Mouse (Mus musculus) CH12.LX (cell line): ENCODE measurements at regions not wholly inside any gene's neighbourhood (a gene's known extent, or its start where the extent isn't known, plus 50 kb on each side); places are given as distances from the start of the nearest gene placed in this dataset.

Experiments used
- DNase-seq: peaks from one replicate; pipeline ENCODE4 v3.0.0-alpha.2; 2013; ENCODE audit errors: extremely low read depth
- H3K27ac ChIP-seq: 2 replicates; pipeline ENCODE4 v1.5.1; 2012; ENCODE audit warnings: low read depth, mild to moderate bottlenecking, control low read depth, moderate library complexity; ENCODE audit not compliant: insufficient read depth
- H3K27me3 ChIP-seq: replicated peaks from 2 replicates; pipeline ENCODE3; 2012; ENCODE audit warnings: inconsistent platforms
- H3K36me3 ChIP-seq, 2 experiments: replicated peaks in 1 of 2; 2 replicates each; pipeline versions ENCODE3 to v1.6.1; 2012; ENCODE audit warnings: inconsistent platforms in 1 of 2, low read length in 1 of 2, mild to moderate bottlenecking in 1 of 2, mixed read lengths in 1 of 2, moderate library complexity in 1 of 2; ENCODE audit not compliant: control insufficient read depth in 1 of 2, insufficient read depth in 1 of 2
- H3K4me1 ChIP-seq, 2 experiments: 2 replicates each; pipeline ENCODE4 v1.6.1; 2012; ENCODE audit warnings: inconsistent platforms in 1 of 2, moderate library complexity in 1 of 2; ENCODE audit not compliant: insufficient read depth in 2 of 2, control insufficient read depth in 1 of 2
- H3K4me2 ChIP-seq: 2 replicates; pipeline ENCODE4 v1.6.1; 2012; ENCODE audit warnings: low read depth, mild to moderate bottlenecking, control low read depth; ENCODE audit not compliant: poor library complexity, insufficient read depth, severe bottlenecking
- H3K4me3 ChIP-seq, 3 experiments: fragments of 150-350 bp in 1 of 3; sonication (generic) in 1 of 3; replicated peaks in 1 of 3; 2 replicates each; pipeline versions ENCODE3 to v1.5.1; 2011 to 2012; ENCODE audit warnings: low read depth in 2 of 3, low read length in 2 of 3, mild to moderate bottlenecking in 2 of 3, moderate library complexity in 2 of 3, control low read depth in 1 of 3, improper control_type of control experiment in 1 of 3, inconsistent platforms in 1 of 3, mixed read lengths in 1 of 3; ENCODE audit not compliant: poor library complexity in 1 of 3
- H3K79me2 ChIP-seq: replicated peaks from 2 replicates; pipeline ENCODE4 v1.6.1; 2012; ENCODE audit warnings: mild to moderate bottlenecking, moderate library complexity; ENCODE audit not compliant: control insufficient read depth, poor library complexity, insufficient read depth, severe bottlenecking; ENCODE audit errors: extremely low read depth
- H3K9ac ChIP-seq: 2 replicates; pipeline ENCODE4 v1.6.1; 2012; ENCODE audit warnings: low read depth, mild to moderate bottlenecking, control low read depth, moderate library complexity; ENCODE audit not compliant: insufficient read depth
- H3K9me3 ChIP-seq: replicated peaks from 2 replicates; pipeline ENCODE3; 2012; ENCODE audit warnings: low read length, inconsistent platforms, mixed read lengths
- BHLHE40 ChIP-seq: IDR thresholded peaks from 2 replicates; pipeline ENCODE4 v1.6.1; 2011; ENCODE audit warnings: mild to moderate bottlenecking, low read depth, low read length, improper control_type of control experiment
- CHD1 ChIP-seq: IDR thresholded peaks from 2 replicates; pipeline ENCODE4 v1.6.1; 2012; ENCODE audit warnings: low read depth, low read length, improper control_type of control experiment, inconsistent platforms
- CHD2 ChIP-seq: IDR thresholded peaks from 2 replicates; pipeline ENCODE4 v1.6.1; 2011; ENCODE audit warnings: low read length, improper control_type of control experiment
- CTCF ChIP-seq, 2 experiments: IDR thresholded peaks in 1 of 2; conservative IDR thresholded peaks in 1 of 2; 2 replicates each; pipeline ENCODE4 v1.5.1; 2011 to 2012; ENCODE audit warnings: low read depth in 2 of 2, low read length in 2 of 2, improper control_type of control experiment in 1 of 2, inconsistent platforms in 1 of 2, mild to moderate bottlenecking in 1 of 2, moderate library complexity in 1 of 2
- E2F4 ChIP-seq: IDR thresholded peaks from 2 replicates; pipeline ENCODE4 v1.6.1; 2011; ENCODE audit warnings: low read depth, low read length, improper control_type of control experiment; ENCODE audit not compliant: insufficient replicate concordance
- ELF1 ChIP-seq: IDR thresholded peaks from 2 replicates; pipeline ENCODE4 v1.6.1; 2014; ENCODE audit warnings: low read depth, mild to moderate bottlenecking, inconsistent platforms, low read length, improper control_type of control experiment
- EP300 ChIP-seq: IDR thresholded peaks from 2 replicates; pipeline ENCODE4 v1.6.1; 2011; ENCODE audit warnings: low read length, improper control_type of control experiment
- ETS1 ChIP-seq: conservative IDR thresholded peaks from 2 replicates; pipeline ENCODE4 v1.6.1; 2012; ENCODE audit warnings: low read depth, mild to moderate bottlenecking, inconsistent platforms, low read length, improper control_type of control experiment, moderate library complexity
- GABPA ChIP-seq: IDR thresholded peaks from 2 replicates; pipeline ENCODE4 v1.6.1; 2012; ENCODE audit warnings: low read depth, low read length, improper control_type of control experiment, inconsistent platforms; ENCODE audit not compliant: insufficient replicate concordance
- IRF4 ChIP-seq: IDR thresholded peaks from 2 replicates; pipeline ENCODE4 v1.6.1; 2014; ENCODE audit warnings: low read depth, mild to moderate bottlenecking, inconsistent platforms, low read length, improper control_type of control experiment
- KAT2A ChIP-seq: IDR thresholded peaks from 2 replicates; pipeline ENCODE4 v1.6.1; 2012; ENCODE audit warnings: low read length, improper control_type of control experiment, inconsistent platforms; ENCODE audit not compliant: insufficient replicate concordance
- MAFK ChIP-seq: IDR thresholded peaks from 2 replicates; pipeline ENCODE4 v1.6.1; 2011; ENCODE audit warnings: low read length, improper control_type of control experiment; ENCODE audit not compliant: insufficient replicate concordance
- MAX ChIP-seq: IDR thresholded peaks from 2 replicates; pipeline ENCODE4 v1.6.1; 2011; ENCODE audit warnings: low read length, improper control_type of control experiment
- MAZ ChIP-seq: IDR thresholded peaks from 2 replicates; pipeline ENCODE4 v1.6.1; 2012; ENCODE audit warnings: low read depth, mild to moderate bottlenecking, inconsistent platforms, low read length, improper control_type of control experiment, moderate library complexity
- MEF2A ChIP-seq: IDR thresholded peaks from 2 replicates; pipeline ENCODE4 v1.6.1; 2014; ENCODE audit warnings: low read depth, mild to moderate bottlenecking, inconsistent platforms, low read length, improper control_type of control experiment, borderline replicate concordance
- MXI1 ChIP-seq: IDR thresholded peaks from 2 replicates; pipeline ENCODE4 v1.6.1; 2011; ENCODE audit warnings: mild to moderate bottlenecking, low read depth, low read length, improper control_type of control experiment
- MYC ChIP-seq: IDR thresholded peaks from 2 replicates; pipeline ENCODE4 v1.6.1; 2011; ENCODE audit warnings: low read depth, mild to moderate bottlenecking, improper control_type of control experiment, low read length
- NELFE ChIP-seq: IDR thresholded peaks from 2 replicates; pipeline ENCODE4 v1.6.1; 2011; ENCODE audit warnings: low read depth, low read length, improper control_type of control experiment
- PAX5 ChIP-seq: IDR thresholded peaks from 2 replicates; pipeline ENCODE4 v1.6.1; 2012; ENCODE audit warnings: low read length, inconsistent platforms, mixed read lengths
- POLR2A ChIP-seq: IDR thresholded peaks from 2 replicates; pipeline ENCODE4 v1.6.1; 2011; ENCODE audit warnings: low read depth, mild to moderate bottlenecking, improper control_type of control experiment, low read length
- POLR2AphosphoS2 ChIP-seq: IDR thresholded peaks from 2 replicates; pipeline ENCODE4 v1.6.1; 2011; ENCODE audit warnings: low read depth, low read length, improper control_type of control experiment
- RAD21 ChIP-seq: IDR thresholded peaks from 2 replicates; pipeline ENCODE4 v1.6.1; 2011; ENCODE audit warnings: low read depth, mild to moderate bottlenecking, low read length, improper control_type of control experiment, moderate library complexity
- SIN3A ChIP-seq: IDR thresholded peaks from 2 replicates; pipeline ENCODE4 v1.6.1; 2012; ENCODE audit warnings: low read length, improper control_type of control experiment, inconsistent platforms
- TBP ChIP-seq: conservative IDR thresholded peaks from 2 replicates; pipeline ENCODE4 v1.6.1; 2011; ENCODE audit warnings: low read depth, low read length, improper control_type of control experiment
- TCF12 ChIP-seq: IDR thresholded peaks from 2 replicates; pipeline ENCODE4 v1.6.1; 2014; ENCODE audit warnings: low read depth, mild to moderate bottlenecking, inconsistent platforms, low read length, improper control_type of control experiment
- UBTF ChIP-seq: IDR thresholded peaks from 2 replicates; pipeline ENCODE4 v1.6.1; 2012; ENCODE audit warnings: low read depth, mild to moderate bottlenecking, inconsistent platforms, low read length, improper control_type of control experiment, moderate library complexity
- ZC3H11A ChIP-seq: IDR thresholded peaks from 2 replicates; pipeline ENCODE4 v1.6.1; 2012; ENCODE audit warnings: low read depth, mild to moderate bottlenecking, inconsistent platforms, low read length, improper control_type of control experiment
- ZMIZ1 ChIP-seq: IDR thresholded peaks from 2 replicates; pipeline ENCODE4 v1.6.1; 2012; ENCODE audit warnings: low read depth, mild to moderate bottlenecking, inconsistent platforms, low read length, improper control_type of control experiment
- ZNF384 ChIP-seq: IDR thresholded peaks from 2 replicates; pipeline ENCODE4 v1.6.1; 2012; ENCODE audit warnings: low read depth, low read length, improper control_type of control experiment, inconsistent platforms
- dilution Hi-C: fragments of 300-500 bp; cut with MboI; formaldehyde crosslinking; loops from 2 replicates; pipeline ENCODE4 v1.14.3; 2020; ENCODE audit warnings: low sequenced_read_pairs; ENCODE audit not compliant: extremely low pct_unique_long_range_greater_than_20kb, extremely low pct_ligation_motif_present
- in situ Hi-C: fragments of 300-500 bp; cut with MboI; formaldehyde crosslinking; loops from 3 replicates; pipeline ENCODE4 v1.14.3; 2019; ENCODE audit warnings: low sequenced_read_pairs, low pct_ligation_motif_present, low pct_unique_long_range_greater_than_20kb, mixed read lengths

- Histone ChIP-seq H3K4me1 (peaks cover 14 to 47% of the 10 kb centered on the region in 2 experiments), H3K79me2 (no peaks in the 10 kb centered on the region), H3K9ac (peak overlapping the region; percentile 47), H3K27ac (peak overlapping the region; percentile 99), H3K4me2 (peak overlapping the region; percentile 76), H3K36me3 (peaks cover 0 to 4% of the 10 kb centered on the region in 2 experiments), H3K4me3 (peak overlapping the region in 2 of 3 experiments; percentile 28 to 30), H3K27me3 (no peaks in the 10 kb centered on the region), H3K9me3 (no peaks in the 10 kb centered on the region)
- dilution Hi-C loops: no loop called here
- in situ Hi-C loops: no loop called here
- DNase-seq: no peak
- no peak for TF ChIP-seq NELFE
- 0 out of 2 replicates have a peak, but pooled peaks have one; percentile 39 for TF ChIP-seq ZMIZ1
These were observed 80.1 kb downstream of the Vcpkmt start for GRCm38 (mm10) chr12:69502706-69503070.

DNA sequence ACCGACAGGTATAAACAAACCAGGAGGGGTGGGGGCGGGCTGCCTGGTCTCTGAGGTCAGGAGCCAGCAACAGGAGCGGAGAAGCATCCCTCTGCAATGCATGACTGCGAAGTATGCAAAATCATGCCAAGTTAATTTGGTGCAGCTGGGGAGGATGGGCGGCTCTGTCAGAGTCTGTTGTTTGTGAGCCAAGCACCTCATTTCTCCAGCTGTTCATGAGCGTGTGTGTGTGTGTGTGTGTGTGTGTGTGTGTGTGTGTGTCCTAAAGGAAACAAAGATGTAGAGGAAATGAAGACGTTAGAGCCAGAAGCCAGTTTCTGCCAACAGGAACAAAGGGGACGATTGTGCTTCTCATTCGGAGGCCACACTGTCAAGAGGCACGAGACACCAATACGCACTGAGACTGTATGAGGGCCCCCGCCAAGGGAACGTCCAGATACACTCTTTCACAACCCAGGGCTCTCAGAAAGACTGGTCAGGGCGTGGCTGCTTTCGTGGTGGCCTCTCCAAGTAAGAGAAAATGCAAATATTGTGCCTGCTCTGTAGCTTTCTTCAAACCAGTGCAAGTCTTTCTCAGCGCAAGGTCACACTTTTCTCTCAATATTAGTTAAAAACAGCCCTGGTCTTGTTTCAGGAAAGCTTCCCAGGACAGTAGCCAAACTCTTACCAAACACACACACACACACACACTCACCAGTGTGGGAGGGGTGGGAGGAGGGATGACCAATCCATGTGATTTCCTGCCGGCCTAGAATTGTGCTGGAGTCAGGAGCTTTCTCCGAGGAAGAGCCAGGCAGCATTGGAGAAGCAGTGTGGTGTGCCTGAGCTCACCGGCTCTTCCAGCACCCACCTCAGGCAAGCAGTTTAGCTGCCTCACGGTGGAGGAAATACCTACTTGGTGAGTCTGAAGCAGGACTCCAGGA, 80.8 kb downstream of the Vcpkmt start:
- Histone ChIP-seq H3K4me3 (peak overlapping the region in 2 of 3 experiments; percentile 28 to 30), H3K9ac (peak overlapping the region; percentile 47)
- dilution Hi-C loops: no loop called here

More for the DNA sequence above, 80.8 kb downstream of the Vcpkmt start:
- no peaks in the 10 kb centered on the region for H3K27me3 ChIP-seq
- TF ChIP-seq KAT2A (0 out of 2 replicates have a peak, but pooled peaks have one; percentile 54), ELF1 (0 out of 2 replicates have a peak, but pooled peaks have one; percentile 13), MXI1 (peak; percentile 76; the same call in 1 of the 2 replicates), IRF4 (peak; percentile 45), MAZ (peak; percentile 75; the same call in 1 of the 2 replicates), TBP (peak; percentile 77), UBTF (no peak; the same call in 1 of the 2 replicates), ZNF384 (peak; percentile 9; the same call in 1 of the 2 replicates), GABPA (no peak), EP300 (peak; percentile 53), NELFE (peak; percentile 57), CHD1 (peak; percentile 34; the same call in 1 of the 2 replicates), ZC3H11A (no peak), PAX5 (no peak), MAFK (peak; percentile 65), POLR2AphosphoS2 (no peak), POLR2A (peak; percentile 67), MAX (no peak; the same call in none of the 2 replicates), CHD2 (peak; percentile 76), E2F4 (no peak), RAD21 (no peak; the same call in 1 of the 2 replicates), BHLHE40 (peak; percentile 96), TCF12 (peak; percentile 64; the same call in 1 of the 2 replicates), CTCF (conservative IDR thresholded peaks at IDR 0.05 in 1 of 2, IDR thresholded peaks at IDR 0.05 in 1 of 2; ENCODE audit: low read depth in 2 of 2, low read length in 2 of 2) (no peak), ETS1 (peak; percentile 90), SIN3A (peak; percentile 87; the same call in 1 of the 2 replicates), MEF2A (peak; percentile 84; the same call in 1 of the 2 replicates), MYC (peak; percentile 73)
- in situ Hi-C loops: no loop called here
- peak; percentile 90 for DNase-seq
- H3K27ac ChIP-seq: peak overlapping the region; percentile 99
- H3K4me2 ChIP-seq: peak overlapping the region; percentile 76
- H3K9me3 ChIP-seq: no peaks in the 10 kb centered on the region
- H3K4me1 ChIP-seq: peaks cover 12 to 47% of the 10 kb centered on the region in 2 experiments
- H3K36me3 ChIP-seq: peaks cover 0 to under 1% of the 10 kb centered on the region in 2 experiments
- H3K79me2 ChIP-seq: no peaks in the 10 kb centered on the region
